Mouse (Mus musculus) Muller cell, postnatal 12 days (primary cell): Measurements from ENCODE around the gene Zmym6.
"Not testable (repeated sequence)": the region's sequence is repeated elsewhere in the genome, so short reads cannot be mapped to it uniquely, and the experiment has no call there.

Experiments
- DNase-seq: peaks from one replicate; pipeline ENCODE4 v3.0.0-alpha.2; 2015; ENCODE audit errors: inconsistent ontology term

Zmym6 gene

DNA sequence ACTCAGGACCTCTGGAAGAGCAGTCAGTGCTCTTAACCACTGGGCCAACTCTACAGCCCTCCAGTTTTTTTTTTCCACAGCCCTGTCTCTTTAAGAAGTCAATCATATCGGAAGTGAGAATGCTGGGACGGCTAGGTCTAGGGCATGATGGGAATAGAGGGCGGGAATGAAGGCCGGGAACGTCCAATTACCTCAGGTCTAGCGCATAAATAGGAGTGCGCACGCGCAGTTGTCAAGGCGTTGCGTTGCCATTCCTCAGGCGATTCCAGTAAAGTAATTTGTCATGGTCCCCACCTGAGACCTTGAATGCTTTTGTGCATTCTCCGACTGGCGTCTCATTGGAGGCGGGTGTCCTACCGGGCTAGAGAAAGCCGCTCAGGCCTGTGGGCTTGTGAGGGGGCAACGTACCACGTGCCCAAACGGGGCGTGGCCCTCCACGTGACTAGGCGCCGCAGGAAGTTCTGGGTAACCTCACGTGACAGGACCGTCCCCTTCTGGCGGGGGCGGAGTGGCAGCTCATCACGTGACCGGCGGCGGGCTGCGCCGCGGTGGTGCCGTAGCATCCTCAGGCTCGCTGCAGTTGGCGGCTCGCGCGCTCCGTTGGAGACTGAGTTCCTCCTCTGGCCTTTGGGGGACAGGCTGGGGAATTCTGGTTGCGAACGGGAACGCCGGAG, at the start of gene Zmym6:
Zmym6 (plus strand) TSS at position 509 of the 674 bp plus-strand sequence.
- peak; percentile 99 for DNase-seq

DNA sequence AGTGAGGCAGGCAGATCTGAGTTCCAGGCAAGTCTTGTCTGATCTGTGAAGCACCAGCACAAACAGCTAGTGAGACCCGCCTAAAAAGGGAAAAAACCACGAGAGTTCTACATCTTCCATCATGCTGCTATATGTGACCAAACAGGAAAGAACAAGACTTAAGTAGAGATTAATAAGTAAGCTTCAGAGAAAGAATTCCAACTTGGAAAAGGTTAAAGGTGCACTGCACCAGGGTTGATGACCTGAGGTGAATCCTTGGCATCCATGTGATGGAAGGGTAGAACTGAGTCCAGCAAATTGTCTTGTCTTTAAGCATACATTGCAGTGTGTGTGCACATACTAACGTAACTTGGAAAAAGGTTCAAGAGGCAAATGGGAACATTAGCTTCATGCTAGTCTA, 40.0 kb upstream of the Zmym6 start:
- no peak for DNase-seq

DNA sequence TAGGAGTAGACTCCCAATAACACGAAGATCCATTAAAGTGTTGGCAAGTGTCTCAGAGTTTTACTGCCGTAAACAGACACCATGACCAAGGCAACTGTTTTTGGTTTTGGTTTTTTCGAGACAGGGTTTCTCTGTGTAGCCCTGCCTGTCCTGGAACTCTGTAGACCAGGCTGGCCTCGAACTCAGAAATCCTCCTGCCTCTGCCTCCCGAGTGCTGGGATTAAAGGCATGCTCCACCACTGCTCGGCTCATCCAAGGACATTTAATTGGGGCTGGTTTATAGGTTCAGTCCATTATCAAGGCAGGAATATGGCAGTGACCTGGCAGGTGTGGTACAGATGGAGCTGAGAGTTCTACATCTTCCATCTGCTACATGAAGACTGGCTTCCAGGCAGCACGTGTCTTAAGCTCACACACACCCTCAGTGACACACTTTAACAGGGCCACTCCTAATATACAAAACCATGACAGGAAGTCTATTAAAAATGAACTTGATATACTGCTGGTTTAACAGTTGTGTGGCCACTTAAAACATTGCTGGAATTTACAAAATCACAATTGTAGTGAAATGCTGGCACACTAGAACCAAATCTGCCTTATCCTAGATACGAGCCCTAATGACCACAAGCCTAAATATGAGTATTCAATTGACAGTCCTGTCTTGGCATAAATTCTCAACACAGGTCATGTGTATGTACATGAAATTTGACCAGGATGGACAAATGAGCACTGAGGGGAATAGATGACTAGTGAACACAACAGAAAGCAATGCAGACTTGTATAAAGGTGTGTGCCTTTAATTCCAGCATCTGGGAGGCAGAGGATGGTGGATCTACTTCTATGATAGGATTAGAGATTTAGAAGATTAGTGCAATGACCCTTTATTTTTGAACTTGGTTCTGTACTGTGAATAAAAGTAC, 39.0 kb upstream of the Zmym6 start:
- no peak for DNase-seq

DNA sequence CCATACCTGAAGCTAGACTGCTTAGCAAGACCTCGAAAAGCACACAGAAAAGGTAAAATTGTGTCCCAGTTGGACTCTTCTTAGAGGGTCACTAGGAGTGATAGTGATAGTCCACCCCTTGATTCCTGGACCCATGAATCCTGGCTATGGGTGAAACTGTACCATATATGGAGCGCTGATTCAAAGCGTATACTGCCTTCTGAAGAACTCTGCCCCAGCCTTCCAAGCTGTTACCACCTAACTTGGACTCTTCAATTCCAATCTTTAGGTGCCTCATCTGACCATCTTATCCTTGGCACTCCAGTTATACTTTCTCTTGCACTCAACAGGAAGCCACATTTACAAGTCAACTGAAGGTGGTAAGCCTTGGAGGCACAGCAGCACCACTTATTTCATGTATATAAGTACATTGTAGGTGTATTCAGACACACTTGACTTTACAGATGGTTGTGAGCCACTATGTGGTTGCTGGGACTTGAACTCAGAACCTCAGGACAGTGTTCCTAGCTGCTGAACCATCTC, 38.3 kb upstream of the Zmym6 start:
- no peak for DNase-seq

DNA sequence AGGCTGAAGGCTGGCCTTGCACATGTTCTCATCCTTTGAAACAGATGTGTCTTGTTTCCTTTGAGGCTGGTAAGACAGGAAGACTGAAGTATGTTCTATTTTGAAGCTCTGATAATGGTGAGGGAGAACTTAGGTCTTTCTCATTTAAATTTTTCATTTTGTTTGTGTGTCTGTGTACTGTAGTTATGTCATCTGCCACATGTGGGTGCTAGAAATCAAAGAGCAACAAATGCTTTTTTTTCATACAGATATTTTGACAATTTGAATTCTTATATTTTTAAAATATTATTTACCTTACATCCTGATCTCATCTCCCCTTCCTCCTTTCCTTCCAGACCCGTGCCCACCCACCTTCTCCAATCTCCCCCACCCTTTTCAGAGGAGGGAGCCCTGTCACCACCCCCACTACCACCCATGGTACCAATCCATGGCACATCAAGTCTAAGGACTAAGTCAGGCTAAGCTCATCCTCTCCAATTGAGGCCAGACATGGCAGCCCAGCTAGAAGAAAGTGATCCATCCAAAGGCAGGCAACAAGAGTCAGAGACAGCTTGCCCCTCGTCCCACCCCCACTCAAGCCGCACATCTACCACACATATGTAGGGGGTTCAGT, 37.2 kb upstream of the Zmym6 start:
- no peak for DNase-seq

DNA sequence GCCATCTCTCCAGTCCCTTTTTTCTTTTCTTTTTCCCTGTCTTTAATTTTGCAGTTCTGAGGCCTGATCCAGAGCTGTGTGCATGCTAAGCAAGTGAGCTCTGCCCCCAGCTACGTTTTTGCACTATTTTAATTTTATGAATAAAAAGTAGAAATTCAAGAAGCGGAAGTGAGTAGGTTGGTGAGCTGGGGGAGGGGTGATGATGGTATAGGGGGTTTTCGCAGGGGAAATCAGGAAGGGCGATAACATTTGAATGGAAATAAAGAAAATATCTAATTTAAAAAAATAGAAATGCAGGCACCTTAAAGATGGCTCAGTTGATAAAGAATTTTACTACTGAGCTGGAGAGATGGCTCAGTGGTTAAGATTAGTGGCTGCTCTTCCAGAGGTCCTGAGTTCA, 33.6 kb upstream of the Zmym6 start:
- no peak for DNase-seq

DNA sequence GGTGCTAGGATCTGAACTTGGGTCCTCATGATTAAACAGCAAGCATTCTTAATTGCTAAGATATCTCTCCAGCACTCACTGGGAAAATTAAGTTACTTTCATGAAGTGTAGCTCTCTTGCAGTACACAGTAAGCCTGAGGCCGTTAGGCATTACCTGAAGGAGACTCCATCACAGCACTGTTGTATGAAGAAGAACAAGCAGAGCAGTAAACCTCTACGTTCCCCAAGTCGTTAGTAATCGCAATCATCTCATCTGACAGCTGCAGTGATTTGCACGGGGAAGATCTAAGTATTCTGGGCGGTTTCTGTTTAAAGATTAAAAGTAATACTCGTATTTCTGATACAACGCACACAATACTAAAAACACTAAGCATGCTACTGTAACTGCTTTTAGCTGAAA, 26.1 kb upstream of the Zmym6 start:
- no peak for DNase-seq

DNA sequence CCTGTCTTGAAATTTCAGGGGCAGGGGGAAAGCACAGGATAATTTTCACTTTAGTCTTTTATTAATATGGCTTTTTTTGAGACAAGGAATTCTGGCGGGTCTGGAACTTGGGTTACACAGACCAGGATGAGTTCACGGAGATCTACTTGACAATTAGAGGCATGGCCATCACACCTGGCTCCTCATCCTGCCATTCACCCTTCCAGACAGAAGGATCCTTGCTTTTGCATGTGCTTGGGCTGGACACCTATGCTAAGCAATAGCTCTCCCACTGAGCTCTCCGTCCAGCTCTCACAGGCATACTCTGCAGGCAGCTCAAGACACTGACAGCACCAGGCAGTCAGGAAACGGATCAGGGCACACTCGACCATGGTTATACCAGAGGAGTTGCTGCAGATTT, 24.1 kb upstream of the Zmym6 start:
- no peak for DNase-seq

DNA sequence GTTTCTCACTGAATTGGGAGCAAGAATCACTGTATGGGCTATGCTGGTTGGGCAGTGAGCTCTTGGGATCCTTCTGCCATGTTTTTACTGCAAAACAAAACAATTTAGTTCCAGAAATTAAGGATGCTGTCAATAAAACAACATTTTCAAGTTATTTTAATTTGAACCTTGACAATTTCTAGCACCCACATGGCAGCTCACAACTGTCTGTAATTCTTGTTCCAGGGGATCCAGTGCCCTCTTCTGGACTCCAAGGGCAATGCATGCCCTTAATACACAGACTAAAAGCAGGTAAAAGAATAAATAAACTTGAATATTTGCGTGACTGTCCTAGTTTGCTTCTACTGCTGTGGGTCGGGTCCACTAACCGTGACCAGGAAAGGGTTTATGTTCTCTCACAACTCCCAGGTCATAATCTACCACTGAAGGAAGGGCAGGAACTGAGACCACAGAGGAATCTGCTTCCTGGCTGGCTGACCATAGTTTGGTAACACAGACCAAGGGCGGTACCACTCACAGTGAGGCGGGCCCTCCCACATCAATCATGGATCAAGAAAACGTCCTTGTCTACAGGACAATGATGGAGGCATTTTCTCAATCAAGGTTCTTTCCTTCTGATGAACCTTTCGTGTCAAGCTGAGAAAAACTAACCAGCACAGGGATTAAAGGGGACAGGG, 22.5 kb upstream of the Zmym6 start:
- no peak for DNase-seq

DNA sequence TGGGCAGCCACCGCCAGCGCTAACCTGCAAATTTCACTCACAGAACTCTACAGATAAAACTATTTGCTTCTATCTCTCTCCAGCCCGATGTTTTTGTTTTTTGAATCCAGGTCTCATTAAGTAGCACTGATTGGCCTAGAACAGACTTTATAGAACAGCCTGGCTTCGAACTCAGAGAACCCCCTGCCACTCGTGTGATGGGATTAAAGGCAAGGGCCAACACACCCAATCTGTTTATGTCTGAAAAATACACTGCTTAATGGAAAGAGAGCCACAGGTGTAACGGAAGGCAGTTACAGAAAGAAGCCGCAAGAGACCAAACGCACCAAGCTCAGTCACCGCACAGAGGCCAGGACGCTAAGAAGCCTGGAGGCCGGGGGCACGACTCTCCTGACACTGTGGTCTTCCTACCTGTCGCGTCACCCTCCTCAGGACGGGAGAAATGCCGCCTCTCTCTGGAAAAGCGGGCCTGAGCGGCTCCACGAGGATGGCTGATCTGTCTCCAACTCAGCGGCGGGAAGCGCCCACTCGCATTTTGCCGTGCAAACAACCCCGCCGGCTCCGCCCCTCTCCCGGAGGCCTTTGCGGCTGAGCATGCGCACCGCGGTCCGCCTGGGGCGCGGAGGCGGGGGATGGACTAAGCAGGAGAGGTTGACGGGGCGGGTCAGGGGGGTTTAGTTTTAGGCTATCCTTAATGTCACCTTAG, 16.4 kb upstream of the Zmym6 start, which contains the start of gene Zmym1:
Zmym1 (minus strand) TSS at position 568 of the 706 bp plus-strand sequence.
- peak; percentile 91 for DNase-seq

DNA sequence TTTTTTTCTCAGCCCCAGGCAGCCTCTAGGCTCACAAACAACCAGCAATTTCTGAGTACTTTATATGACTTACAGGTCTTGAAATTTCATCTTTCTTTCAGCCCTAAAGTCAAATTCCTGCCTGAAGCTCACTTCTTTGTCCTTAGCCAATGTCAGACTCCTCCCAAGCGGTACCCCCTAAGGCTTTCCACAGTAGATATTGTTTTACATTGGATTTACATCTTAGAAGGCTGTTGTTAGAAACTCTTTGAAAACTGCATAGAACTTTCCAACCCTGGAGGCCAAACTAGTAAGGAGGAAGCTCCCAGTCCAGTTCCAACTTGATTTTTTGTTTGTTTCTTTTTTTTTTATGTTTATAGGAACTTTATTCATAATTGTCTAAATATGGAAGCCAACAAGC, 13.1 kb upstream of the Zmym6 start:
- DNase-seq, result no peak

DNA sequence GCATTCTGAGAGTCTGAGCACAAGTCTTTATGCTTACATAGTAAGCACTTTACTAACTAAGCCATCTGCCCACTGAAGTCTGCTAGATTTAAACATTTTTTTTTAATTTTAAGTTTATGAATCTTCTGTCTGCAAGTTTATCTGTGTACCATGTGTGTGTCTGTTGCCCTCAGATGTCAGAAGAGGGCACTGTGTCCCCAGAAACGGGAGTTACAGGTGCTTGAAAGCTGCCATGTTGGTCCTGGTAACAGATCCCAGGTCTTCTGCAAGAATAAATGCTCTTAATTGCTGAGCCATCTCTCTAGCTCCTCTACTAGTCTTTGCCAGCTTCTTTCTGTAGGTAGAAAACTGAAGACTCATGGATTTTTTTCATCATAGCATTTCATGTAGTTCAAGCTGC, 2.3 kb upstream of the Zmym6 start:
- no peak for DNase-seq

DNA sequence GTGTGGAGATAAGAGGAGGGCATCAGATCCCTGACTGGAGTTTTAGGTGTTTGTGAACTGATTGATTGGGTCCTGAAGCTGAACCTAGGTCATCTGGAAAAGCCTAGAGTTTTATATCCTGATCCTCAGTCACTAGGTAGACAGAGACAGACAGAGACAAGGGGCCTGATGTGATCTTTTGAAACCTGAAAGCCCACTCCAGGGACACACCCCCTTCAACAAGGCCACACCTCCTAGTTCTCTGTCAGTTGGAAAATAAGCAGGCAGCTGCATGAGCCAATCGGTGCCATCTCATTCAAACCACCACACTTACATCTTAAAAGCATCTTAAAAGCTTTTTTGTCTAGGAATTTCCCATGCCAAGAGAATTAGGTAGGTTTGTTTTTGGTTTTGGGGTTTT, 3.6 kb downstream of the Zmym6 start:
- no peak for DNase-seq

DNA sequence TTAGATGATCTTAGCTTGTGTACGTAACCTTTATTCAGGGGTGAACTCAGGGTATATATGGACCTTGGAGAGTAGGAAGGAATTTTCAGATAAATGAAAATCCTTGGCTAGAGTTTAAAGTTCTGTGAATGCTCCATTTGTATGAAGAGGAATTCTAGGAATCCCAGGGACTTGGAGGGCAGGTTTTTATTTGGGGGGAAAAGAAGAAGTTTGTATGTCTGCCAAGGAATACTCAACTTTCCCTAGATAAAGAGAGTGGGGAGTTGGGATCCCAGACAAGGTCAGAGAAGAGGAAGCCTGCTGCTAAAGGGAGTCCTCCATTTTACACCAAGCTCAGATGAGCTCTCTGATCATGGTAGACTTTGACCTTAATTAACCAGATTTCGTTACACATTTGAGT, 5.9 kb downstream of the Zmym6 start:
- peak; percentile 52 for DNase-seq

DNA sequence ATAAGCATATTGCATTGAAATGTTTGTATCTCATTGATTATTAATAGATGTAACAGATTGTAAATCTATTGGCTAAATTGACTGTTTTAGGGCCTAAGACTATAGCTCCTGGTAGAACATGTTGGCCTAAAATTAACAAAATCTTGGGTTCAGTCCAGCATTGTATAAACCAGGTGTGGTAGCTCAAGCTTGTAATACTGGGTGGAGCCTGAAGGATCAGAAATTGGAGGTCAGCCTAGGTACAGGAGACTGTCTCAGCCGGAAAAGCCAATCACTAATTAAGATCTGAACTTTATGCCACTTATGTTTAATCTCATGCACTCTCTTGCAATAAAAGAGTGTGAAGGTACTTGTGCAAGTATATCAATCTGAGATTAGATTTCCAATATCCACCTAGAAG, 8.6 kb downstream of the Zmym6 start:
- DNase-seq, result no peak

DNA sequence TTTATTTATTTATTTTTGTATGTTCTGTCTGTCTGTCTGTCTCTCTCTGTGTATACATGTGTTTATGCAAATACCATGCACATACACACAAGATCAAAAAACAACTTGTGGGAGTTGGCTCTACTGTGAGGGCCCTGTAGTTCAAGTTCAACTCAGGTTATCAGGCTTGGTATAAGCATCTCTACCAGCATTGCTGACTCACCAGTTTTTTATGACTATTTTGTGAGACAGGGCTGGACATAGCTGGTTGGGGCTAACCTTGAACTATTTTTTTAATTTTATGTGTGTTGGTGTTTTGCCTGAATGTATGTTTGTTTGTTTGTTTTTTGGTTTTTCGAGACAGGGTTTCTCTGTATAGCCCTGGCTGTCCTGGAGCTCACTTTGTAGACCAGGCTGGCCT, 14.0 kb downstream of the Zmym6 start:
- no peak for DNase-seq

DNA sequence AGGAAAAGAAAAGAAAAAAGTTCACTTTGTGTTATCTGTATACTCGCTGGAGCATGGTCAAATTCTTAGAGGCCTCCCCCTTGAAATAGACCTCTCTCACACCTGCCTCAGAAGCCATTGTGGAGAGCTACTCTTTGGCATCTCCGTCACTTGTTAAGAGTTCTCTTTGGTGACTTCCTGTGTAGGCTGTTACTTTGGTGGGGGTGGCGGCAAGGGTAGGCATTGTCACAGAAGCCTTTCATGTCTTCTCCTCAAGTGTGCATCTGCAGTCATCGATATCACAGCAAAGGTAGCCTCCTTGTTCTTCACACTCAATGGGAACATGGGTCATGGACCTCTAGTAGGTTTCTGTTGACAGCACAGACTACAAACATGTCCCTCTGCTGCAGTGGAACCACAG, 17.9 kb downstream of the Zmym6 start:
- no peak for DNase-seq

DNA sequence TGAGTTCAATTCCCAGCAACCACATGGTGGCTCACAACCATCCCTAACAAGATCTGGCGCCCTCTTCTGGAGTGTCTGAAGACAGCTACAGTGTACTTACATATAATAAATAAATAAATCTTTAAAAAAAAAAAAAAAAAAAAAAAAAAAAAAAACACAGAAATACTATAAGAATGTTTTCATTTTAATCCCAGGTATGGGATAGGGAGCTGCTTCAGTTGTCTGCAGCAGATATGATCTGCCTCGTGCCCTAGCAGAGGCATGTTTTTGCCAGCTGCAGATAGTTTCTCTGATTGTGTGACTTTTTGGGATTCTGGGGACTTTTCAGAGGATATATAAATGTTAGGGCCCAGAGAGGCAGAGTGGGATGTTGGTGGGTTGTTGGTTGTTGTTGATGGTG, 22.4 kb downstream of the Zmym6 start:
- not testable (repeated sequence) for DNase-seq

DNA sequence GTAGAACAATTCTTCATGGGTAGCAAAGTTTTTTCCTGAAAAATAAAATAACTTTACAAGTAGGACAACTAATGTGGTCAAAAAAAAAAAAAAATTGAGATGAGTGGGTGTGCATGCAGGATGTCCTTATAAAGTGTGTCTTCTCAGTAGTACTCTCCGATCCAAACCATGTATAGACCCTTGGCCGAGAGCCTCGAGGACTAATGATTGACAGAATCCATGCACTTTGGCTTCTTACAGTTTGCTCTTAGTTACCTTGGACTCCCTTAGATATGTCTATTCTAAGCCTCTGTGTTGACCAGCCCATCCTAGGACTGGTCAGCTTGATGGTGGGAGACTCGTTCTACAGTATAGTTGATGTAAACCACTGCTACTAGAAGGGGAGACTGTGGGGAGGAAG, 30.4 kb downstream of the Zmym6 start:
- no peak for DNase-seq

DNA sequence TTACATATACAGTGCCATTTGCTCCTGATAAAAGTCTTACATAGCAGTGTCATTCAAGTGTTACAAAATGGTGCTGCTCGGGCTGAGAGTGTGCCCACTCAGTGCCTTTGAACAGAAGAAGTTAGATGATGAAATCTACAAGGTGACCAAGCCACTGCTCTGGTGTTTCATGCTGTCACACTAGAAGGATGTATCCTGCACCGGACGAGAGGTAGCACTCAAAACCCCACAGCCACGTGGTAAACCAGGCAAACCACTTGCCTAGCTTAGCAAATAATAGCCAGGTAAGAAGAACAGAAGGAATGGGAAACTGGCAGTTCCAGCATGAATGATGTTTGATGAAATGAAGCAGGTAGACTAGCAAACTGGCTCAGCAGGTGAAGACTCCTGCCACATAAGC, 33.4 kb downstream of the Zmym6 start:
- no peak for DNase-seq

DNA sequence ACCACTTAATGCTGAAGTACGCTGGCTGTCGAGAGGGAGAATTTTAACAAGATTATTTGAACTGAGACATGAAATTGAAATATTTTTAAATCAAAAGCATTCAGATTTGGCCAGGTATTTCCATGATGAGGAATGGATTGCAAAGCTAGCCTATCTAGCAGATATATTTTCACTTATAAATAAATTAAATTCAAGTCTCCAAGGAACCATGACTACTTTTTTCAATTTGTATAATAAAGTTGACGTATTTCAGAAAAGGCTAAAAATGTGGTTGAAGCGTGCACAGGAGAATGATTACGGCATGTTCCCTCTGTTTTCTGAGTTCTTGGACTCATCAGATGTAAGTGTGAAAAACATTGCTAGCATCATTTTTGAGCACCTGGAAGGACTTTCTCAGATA, 46.2 kb downstream of the Zmym6 start, which contains the start of gene Tmem35b:
Tmem35b (plus strand) TSS at position 301 of the 400 bp plus-strand sequence.
- DNase-seq, result no peak
